In the genomic region with DNA sequence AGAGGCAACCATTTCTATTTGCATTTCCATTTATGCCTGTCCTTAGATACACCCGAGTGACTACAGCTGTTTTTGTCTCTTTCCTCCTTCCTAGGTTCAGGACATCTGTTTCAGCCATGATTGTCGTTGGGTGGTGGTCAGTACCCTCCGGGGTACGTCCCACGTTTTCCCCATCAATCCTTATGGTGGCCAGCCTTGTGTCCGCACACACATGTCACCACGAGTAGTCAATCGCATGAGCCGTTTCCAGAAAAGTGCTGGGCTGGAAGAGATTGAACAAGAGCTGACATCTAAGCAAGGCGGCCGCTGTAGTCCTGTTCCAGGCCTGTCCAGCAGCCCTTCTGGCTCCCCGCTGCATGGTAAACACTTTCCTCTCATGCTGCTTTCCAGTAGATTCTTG, we compare ENCODE assay signal across 18 mouse cellular contexts.
"Had no signal": no experiment of that assay in that cellular context is flagged by ENCODE, and none has a peak within 500 bp of the region (broad histone marks: within the 10 kb centered on the region; RNA-seq: fewer than 3 reads in every experiment).

No protein-coding gene starts in this region.

- H3K27ac ChIP-seq: liver, embryonic 14.5 days; macrophage; midbrain, embryonic 13.5 days; midbrain, embryonic 15.5 days; neural tube, embryonic 12.5 days had no signal

- DNase-seq: lung, adult 18-20 months; lung, embryonic 14.5 days; lung, postnatal 14 days; lung, postnatal 36 days; right cerebral cortex, adult 18-20 months; right cerebral cortex, postnatal 25 days; right cerebral cortex, postnatal 4 days; spleen, adult 18-20 months; thymus, adult 18-20 months; thymus, postnatal 14 days; thymus, postnatal 36 days had no signal

- H3K36me3 ChIP-seq: midbrain, embryonic 13.5 days; midbrain, embryonic 15.5 days; neural tube, embryonic 12.5 days had no signal

- H3K4me1 ChIP-seq: midbrain, embryonic 15.5 days had no signal

- H3K9me3 ChIP-seq: megakaryocyte, embryonic 14.5 days; midbrain, embryonic 13.5 days; midbrain, embryonic 15.5 days; neural tube, embryonic 12.5 days had no signal

- H3K9ac ChIP-seq: liver, embryonic 14.5 days; lung, embryonic 14.5 days; midbrain, embryonic 13.5 days; midbrain, embryonic 15.5 days; neural tube, embryonic 12.5 days had no signal

- H3K4me3 ChIP-seq: megakaryocyte, embryonic 14.5 days; midbrain, embryonic 13.5 days; midbrain, embryonic 15.5 days; neural tube, embryonic 12.5 days had no signal

- H3K4me2 ChIP-seq: lung, embryonic 14.5 days; midbrain, embryonic 11.5 days; midbrain, embryonic 13.5 days; midbrain, embryonic 15.5 days; neural tube, embryonic 12.5 days had no signal

- ATAC-seq: midbrain, embryonic 13.5 days; midbrain, embryonic 15.5 days had no signal

- H3K27me3 ChIP-seq: midbrain, embryonic 15.5 days; neural tube, embryonic 12.5 days had no signal
